Mouse (Mus musculus) skeletal muscle tissue, adult 2 months (tissue): ENCODE results near the gene Tsc2.
A peak's percentile ranks its signal among the peaks of the same experiment; 100 is the strongest.

ENCODE experiments used
- DNase-seq: peaks from one replicate; pipeline ENCODE4 v3.0.0-alpha.2; 2012; ENCODE audit warnings: low read depth, low spot score

Gene Tsc2

DNA sequence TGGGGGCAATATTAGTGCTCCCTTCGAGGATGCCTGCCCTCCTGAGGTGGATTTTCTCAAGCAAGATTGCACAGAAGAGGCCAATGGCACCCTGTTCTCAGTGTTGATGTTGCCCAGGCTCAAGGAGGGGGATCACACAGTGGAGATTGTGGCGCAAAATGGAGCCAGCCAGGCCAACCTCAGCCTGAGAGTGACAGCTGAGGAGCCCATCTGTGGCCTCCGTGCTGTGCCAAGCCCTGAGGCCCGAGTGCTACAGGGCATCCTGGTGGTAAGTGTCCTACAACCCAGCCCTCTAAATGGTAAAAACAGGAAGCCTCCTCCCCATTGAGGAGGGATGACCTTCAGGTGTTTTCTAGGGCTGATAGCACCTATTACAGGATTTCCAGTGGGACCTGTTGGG is 62.6 kb downstream of the Tsc2 start:
- no peak for DNase-seq

DNA sequence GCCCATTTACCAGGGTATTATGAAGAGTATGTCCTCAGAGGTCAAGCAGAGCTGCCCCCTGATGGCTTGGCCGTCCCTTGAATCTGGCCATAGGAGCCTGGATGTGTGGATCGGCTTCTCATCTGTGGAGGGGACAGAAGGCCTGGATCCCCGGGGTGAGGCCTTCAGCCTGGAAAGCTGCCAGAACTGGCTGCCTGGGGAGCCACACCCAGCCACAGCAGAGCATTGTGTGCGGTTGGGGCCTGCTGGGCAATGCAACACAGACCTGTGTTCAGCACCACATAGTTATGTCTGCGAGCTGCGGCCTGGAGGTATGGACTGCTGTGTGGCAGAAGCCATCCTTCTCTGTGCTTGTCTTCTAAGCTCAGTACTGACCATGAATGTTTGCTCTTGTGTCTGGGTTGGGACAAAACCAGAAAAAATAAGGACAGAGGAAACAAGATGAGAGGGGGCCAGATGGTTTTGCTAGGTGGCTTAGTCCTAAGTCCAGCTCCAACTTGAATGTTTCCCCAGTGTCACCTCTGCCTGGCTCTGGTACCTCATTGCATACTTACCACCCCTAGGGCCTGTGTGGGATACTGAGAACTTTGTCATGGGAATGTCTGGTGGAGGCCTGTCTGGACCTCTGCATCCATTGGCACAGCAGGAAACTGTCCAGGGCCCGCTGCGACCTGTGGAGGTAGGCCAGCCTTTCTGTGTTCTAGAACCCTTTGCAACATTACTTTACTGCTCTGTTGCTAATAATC is 65.2 kb downstream of the Tsc2 start:
- peak; percentile 30 for DNase-seq

DNA sequence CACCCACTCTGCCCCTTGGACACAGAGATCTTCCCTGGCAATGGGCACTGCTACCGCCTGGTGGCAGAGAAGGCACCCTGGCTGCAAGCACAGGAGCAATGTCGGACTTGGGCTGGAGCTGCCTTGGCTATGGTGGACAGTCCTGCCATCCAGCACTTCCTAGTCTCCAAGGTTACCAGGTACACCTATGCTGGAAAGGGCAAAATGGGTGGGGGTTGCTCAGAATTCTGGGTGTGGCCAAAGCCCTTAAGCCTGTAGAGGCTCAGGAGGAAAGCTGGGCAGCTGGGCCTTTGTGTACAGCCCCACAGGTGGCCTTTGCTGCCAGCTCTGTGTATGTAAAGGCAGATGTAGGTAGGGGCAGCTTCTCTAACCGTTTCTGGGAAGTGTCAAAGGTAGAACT is 66.6 kb downstream of the Tsc2 start:
- DNase-seq, result no peak

DNA sequence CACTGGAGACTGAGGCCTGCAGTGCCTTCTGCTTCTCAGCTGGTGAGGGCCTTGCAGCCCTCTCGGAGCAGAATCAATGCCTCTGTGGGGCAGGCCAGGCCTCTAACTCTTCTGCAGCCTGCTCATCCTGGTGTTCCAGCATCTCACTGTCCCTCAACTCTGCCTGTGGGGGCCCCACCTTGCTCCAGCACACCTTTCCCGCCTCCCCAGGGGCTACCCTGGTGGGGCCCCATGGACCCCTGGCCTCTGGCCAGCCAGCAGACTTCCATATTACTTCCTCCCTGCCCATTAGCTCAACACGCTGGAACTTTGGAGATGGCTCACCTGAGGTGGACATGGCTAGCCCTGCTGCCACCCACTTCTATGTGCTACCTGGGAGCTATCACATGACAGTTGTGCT is 67.3 kb downstream of the Tsc2 start:
- no peak for DNase-seq

DNA sequence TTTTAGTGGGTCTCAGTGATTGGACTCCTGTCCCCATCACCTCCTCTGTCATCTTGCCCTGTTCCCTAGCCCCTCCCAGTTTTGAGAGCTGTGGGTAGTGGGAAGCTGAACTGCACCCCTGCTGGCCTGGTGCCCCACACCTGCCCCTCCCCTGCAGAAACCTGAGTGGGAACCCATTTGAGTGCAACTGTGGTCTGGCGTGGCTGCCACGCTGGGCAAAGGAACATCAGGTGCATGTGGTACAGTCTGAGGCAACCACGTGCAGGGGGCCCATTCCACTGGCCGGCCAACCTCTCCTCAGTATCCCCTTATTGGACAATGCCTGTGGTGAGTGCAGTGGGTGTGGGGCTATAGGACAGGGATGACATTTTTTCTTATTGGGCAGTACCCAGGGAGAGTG is 68.0 kb downstream of the Tsc2 start:
- DNase-seq, result no peak

DNA sequence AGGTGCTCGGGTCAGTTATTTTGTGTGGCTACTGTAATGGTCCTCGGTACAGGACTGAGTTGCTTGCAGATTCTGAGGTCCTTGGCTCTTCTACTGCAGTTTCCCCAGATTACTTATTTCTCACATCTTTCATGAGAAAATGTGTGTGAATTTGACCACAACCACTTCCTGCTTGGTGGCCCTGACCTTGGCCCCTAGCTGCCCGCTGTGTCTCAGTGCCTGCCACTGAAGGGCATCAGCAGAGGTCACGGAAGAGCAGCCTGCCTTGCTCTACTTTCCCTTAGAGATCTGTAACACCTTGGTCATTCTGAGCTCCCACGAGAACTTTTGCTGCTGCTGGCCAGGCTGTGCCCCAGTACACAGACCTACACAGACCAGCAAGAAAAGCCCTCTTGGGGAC is 68.8 kb downstream of the Tsc2 start:
- DNase-seq, result no peak

DNA sequence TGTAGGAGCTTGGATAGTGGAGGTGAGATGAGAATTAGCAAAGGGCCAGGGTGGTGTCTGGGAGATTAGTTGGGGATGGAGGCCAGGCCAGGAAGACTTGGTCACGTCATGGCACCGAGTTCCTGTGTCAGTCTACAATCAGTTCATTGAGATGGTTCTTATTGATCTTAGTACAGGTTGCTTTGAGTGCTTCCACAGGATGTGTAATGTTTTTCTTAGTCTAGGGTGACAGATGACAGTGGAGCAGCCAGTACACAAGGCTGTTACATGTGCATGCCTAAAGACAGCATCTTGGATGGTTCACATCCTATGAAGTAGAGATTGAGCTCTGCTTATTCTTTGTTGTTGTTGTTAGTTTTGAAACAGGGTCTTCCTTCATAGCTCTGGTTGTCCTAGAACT is 70.8 kb downstream of the Tsc2 start:
- no peak for DNase-seq

DNA sequence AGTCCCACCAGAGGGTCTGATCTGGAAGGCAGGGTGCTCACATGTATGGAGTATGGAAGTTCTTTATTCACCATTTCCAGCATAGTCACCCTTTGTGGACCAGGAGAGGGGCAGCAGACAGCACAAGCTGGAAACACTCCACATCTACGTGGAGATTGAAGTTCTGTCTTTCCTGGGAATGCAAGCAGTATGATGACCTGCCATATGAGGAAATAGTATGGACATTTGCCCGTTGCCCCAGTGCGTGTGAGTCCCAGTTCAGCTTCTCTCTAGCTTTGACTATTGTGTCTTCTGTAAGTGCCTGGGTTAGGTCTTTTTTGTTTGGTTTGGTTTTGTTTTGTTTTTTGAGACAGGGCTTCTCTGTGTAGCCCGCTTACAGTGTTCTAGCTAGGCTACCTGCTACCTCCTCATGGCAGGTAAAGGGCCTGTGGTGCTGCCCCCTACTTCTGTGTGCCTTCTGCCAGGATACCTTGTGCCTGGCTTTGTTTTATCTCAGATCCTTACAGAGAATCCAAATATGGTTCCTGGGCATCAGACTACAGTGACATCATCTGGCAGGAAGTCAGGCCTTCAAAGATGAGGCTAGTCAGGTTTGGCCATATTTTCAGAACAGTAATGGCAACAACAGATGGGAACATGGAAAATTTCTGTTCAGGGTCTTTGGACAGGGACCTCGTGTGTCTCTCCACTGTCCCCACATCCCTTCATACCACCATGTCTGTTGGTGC is 72.0 kb downstream of the Tsc2 start:
- no peak for DNase-seq

DNA sequence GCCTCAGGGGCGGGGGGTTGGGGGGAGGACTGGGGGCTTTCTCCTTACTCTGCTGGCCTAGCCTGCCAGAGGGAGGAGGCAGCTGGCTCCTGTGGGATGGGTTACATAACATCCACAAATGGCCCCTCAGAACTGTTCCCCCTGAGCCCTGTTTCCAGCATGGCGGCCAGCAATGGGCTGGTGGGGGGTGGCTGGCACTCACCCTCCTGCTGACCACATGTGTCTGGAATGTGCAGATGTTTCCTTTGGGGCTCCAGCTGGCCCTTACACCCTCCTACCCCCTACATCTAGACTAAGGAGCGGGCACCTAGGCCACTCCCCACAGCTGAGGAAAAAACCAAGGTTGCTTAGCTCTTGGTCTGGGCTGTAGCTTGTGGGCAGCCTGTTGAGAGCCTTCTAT is 73.3 kb downstream of the Tsc2 start:
- DNase-seq, result peak; percentile 47

DNA sequence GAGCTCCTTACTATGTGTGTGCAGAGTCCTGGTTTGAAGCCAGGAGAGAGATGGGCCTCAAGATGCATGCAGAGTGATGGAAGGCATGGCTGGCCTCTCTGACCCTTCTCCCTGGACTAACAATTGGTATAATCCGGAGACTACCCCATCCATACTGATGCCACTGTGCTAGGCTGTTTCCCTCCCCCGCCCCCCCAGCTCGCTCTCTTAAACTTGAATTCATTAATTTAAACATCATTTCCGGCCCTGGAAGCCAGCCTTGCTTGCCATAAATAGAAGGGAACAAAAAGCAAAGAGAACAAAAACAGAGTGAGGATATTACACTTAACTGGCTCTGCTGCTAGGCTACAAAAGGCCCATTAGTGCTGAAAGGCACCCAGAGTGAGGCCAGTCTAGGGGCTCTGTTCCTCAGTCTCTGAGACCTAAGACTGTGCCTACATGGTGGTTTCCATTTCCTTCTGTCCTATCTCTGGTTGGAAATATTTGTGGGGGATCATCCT is 73.8 kb downstream of the Tsc2 start:
- no peak for DNase-seq

DNA sequence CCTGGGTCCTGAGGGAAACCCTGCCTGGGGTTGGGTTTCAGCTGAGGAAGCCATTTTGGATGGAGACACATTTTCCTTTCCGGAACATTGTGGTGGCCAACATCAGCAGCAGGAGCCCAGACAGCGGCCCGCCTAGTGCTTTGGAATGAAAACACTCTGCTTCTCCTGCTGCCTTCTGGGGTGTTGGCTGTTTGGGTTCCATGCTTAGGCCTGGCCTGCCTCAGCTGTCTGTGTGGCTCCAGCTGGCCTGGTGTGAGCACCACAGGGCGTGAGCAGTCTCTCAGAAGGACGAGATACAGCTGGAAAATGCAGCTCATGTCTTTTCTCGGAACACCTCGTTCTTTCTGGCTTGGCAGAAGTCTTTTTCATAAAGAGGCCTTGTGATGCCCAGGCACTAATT is 75.3 kb downstream of the Tsc2 start:
- peak; percentile 85 for DNase-seq

DNA sequence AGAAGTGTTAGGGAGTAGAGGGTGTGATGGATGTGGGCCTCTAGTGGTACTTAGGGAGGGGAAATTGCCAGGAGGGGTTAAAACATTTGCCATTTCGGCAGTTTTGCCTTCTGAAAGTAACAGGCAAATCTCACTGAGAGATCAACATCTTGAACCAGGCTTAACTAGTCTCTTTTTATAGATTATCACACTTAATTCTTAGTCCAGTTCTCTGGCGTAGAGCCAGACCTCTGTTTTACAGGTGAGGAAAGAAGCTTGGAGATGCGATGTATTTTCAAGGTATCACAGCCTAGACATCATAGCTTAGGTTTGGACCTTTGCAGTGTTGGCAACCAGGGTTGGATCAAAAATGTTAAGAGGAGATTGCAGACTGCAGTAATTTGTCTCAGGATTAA is 81.4 kb downstream of the Tsc2 start:
- no peak for DNase-seq

DNA sequence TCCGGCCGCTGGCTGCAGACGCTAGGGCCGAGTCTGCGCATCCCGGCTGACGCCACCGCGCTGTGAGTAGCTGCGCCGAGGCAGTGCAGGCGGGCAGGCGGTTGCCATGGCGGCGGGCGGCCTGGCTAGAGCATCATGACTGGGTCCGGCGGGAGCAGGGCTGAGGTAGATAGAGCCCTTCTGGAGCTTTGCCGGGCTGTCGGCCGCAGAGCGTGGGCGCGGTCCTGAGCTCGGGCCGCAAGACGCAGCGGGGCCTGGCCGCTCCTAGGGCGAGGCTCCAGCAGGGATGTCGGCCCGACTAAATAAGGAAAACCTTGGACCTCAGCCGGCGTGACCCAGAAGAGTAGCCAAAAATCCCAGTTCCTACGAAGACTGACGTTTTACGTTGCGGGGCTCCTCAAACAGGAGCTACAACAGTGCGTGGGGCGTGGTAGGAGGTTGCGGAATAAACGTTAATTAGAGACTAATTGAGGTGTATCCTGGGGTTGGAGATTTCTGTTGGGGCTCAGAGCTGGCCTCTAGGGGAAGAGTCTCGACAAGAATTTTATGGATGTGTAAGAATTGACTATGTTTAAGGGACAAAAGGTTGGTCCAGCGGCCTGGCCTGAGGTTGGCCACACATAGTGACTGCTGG is 81.9 kb downstream of the Tsc2 start:
- DNase-seq, result peak; percentile 85

DNA sequence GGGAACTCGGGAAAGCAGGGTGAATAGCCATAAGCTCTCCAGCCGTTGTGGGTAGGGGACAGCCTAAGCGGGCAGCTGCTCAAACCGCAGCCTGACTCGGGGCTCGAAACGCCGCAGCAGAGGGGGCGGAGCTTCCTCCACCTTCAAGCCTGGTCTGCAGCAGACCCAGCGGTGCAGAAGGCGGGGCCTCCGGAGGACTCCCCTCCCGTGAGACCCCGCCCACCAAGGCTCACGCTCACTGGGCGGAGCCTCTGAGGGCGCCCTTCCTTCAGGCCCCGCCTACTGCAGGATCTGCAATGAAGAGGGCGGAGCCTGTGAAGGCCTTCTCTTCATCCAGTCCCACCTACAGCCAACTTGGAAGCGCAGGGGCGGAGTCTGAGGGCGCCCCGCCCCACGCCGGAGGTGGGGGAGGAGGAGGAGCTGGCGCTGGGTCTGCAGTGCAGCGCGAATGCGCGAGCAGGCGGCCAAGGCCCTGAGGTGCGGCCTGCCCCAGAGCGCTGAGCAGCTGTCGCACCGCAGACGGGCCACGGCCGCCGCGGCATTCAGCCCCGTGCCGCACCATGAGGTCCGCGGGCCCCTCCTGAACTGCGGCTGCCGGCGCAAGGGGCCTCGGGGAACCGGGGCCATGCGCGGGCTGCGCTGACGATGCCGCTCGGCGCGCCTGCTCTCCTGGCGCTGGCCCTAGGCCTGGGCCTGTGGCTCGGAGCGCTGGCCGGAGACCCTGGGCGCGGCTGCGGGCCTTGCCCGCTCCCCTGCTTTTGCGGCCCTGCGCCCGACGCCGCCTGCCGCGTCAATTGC is 82.6 kb downstream of the Tsc2 start, which contains the start of gene Pkd1:
TSS of gene Pkd1 (plus strand) at position 217 of the 798 bp plus-strand sequence.
- DNase-seq, result peak; percentile 100

DNA sequence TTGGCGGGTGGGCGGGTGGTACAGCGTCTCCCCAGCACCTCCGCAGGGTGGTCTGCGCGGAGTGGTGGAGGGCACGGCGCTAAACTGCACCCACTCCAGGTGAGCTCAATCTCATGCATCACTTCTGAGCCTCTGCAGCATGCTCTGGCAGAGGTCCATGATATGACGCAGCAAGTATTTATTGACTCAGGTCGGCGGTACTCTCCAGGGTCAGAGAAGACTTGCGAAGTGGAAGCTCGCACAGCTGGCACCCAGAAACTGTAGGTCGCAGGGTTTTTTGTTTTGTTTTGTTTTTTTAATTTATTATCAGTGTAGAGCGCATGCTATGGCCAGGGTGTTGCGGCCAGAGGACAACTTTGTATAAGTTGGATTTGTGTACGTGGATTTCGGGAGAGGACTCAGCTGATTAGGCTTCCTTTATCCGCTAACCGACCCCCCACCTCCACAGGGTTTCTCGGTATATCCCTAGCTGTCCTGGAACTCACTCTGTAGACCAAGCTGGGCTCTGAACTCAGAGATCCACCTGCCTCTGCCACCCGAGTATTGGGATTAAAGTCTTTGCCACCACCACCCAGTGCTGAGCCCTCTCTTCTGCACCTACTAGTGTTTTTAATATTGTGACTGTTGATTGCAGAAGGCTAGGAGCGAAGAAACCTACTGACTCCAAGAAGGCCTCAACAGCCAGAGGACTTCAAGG is 83.4 kb downstream of the Tsc2 start:
- DNase-seq, result peak; percentile 71

DNA sequence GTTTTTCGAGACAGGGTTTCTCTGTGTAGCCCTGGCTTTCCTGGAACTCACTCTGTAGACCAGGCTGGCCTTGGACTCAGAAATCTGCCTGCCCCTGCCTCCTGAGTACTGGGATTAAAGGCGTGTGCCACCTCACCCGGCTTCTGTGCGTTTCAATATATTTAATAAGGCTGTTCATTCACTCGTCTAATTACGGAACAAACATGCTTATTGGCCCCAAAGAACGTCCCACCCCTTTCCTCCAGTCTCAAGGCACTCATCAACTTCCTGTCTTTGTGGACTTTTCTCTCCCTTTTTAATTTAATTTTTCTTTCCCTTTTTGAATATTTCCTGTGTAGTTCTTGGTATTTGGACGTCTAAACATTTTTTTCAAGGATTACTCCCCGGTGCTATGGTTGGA is 84.0 kb downstream of the Tsc2 start:
- no peak for DNase-seq

DNA sequence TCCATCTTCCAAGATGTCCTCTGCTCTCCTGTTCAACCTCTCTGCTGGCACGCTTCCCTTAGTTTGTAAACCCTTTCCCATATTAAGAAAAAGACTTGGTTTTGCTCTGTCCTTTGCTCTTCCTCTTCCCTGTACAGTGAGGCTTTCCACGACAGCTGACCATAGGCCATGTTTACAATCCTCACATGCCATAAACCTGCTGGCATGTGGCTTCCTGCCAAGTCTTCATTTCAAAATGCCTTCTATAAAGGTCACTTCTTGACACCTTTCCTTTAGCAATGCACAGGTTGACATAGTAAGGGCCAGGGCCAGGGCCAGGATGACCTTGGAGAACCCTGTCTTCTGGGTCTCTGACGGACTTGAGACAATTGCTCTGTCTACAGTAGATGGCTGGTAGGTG is 86.2 kb downstream of the Tsc2 start:
- DNase-seq, result no peak
